Mouse (Mus musculus) lung, postnatal 0 days (tissue): Measurements from ENCODE around the gene Nedd8. TPM values are rescaled to one million over a fixed set of nuclear protein-coding genes. Genes with fewer than 3 reads are reported as not detected.
A peak's percentile ranks its signal among the peaks of the same experiment; 100 is the strongest.

Source experiments
- ATAC-seq: fragments of 200-750 bp; cut with Nextera tagmentation; 2 replicates; pipeline ENCODE4 v1.8.0; 2017; ENCODE audit warnings: moderate library complexity
- DNase-seq: peaks from one replicate; pipeline ENCODE4 v3.0.0-alpha.2; 2016; ENCODE audit warnings: low spot score
- H3K27ac ChIP-seq: fragments of 300-500 bp; sonication (generic); 2 replicates; pipeline ENCODE4 v1.5.1; 2014; ENCODE audit warnings: antibody characterized with exemption, mild to moderate bottlenecking, low read length, mixed read lengths
- H3K27me3 ChIP-seq: fragments of 300-500 bp; sonication (generic); replicated peaks from 2 replicates; pipeline ENCODE4 v1.6.1; 2014; ENCODE audit warnings: low read length, mixed read lengths; ENCODE audit not compliant: insufficient read depth
- H3K36me3 ChIP-seq: fragments of 300-500 bp; sonication (generic); 2 replicates; pipeline ENCODE4 v1.6.1; 2014; ENCODE audit warnings: low read length, mixed read lengths; ENCODE audit not compliant: insufficient read depth
- H3K4me1 ChIP-seq: fragments of 300-500 bp; sonication (generic); 2 replicates; pipeline ENCODE4 v1.6.1; 2014; ENCODE audit warnings: antibody characterized with exemption, low read depth, low read length, mixed read lengths; ENCODE audit not compliant: insufficient read depth
- H3K4me2 ChIP-seq: fragments of 300-500 bp; sonication (generic); replicated peaks from 2 replicates; pipeline ENCODE4 v1.6.1; 2014; ENCODE audit warnings: low read depth, mild to moderate bottlenecking, low read length, moderate library complexity, mixed read lengths
- H3K4me3 ChIP-seq: fragments of 300-500 bp; sonication (generic); 2 replicates; pipeline ENCODE4 v1.5.1; 2014; ENCODE audit warnings: low read depth, low read length
- H3K9ac ChIP-seq: fragments of 300-500 bp; sonication (generic); replicated peaks from 2 replicates; pipeline ENCODE4 v1.6.1; 2014; ENCODE audit warnings: low read depth, mild to moderate bottlenecking
- H3K9me3 ChIP-seq: fragments of 300-500 bp; sonication (generic); 2 replicates; pipeline ENCODE4 v1.6.1; 2016; ENCODE audit warnings: low read length, mixed read lengths
- CTCF ChIP-seq: IDR thresholded peaks from 2 replicates; pipeline ENCODE4 v1.5.1; 2016; ENCODE audit warnings: antibody characterized with exemption, mild to moderate bottlenecking
- EP300 ChIP-seq: IDR thresholded peaks from 2 replicates; pipeline ENCODE4 v1.6.1; 2016; ENCODE audit warnings: antibody characterized with exemption, mild to moderate bottlenecking, control low read depth
- WGBS: fragments of 180-500 bp; shearing (Covaris S2); extraction: QIAGEN DNeasy Blood & Tissue Kit; methylation state at CpG from one replicate; pipeline ENCODE4 v1.1.7; 2014; 5-methylcytosine and 5-hydroxymethylcytosine counted together
- polyA plus RNA-seq: library from polyadenylated mRNA; unstranded; fragments of >200 nt; fragmentation: Nextera tagmentation; extraction: Ambion mirVana; gene quantifications from 2 replicates; pipeline ENCODE4 v1.2.1, GENCODE M21; 2015

Gene Nedd8
- polyA plus RNA-seq, 1 experiment from 2014 or later = 396 TPM

GRCm38 (mm10) chr14:55714893-55715292 is 43.0 kb upstream of the Nedd8 start:
- no peaks in the 10 kb centered on the region for H3K27me3 ChIP-seq
- peak; percentile 70 for ATAC-seq
- 0 out of 2 replicates have a peak, but pooled peaks cover 17% of the 10 kb centered on the region for H3K36me3 ChIP-seq
- no peaks in the 10 kb centered on the region for H3K9me3 ChIP-seq
- DNase-seq = peak; percentile 91
- TF ChIP-seq CTCF (no peak), EP300 (peak; percentile 24; the same call in 1 of the 2 replicates)
- no peak overlapping the region for H3K9ac ChIP-seq
- peaks cover 16% of the 10 kb centered on the region; the same call in 1 of the 2 replicates for H3K4me1 ChIP-seq
- no peak overlapping the region for H3K4me3 ChIP-seq
- H3K27ac ChIP-seq = peak overlapping the region; percentile 59
- 27% methylated on average over 6 of the region's 6 CpGs for WGBS
- H3K4me2 ChIP-seq = no peak overlapping the region

GRCm38 (mm10) chr14:55713729-55714122 is 41.8 kb upstream of the Nedd8 start, which contains the start of gene Tgm1:
Gene Tgm1 (minus strand): TSS chr14:55713926.
- Histone ChIP-seq H3K4me1 (peaks cover 16% of the 10 kb centered on the region; the same call in 1 of the 2 replicates), H3K36me3 (0 out of 2 replicates have a peak, but pooled peaks cover 12% of the 10 kb centered on the region), H3K27ac (peak within 1 kb of the TSS; percentile 66), H3K4me3 (peak within 1 kb of the TSS; percentile 38), H3K4me2 (peak within 1 kb of the TSS; percentile 60), H3K27me3 (no peaks in the 10 kb centered on the region), H3K9me3 (no peaks in the 10 kb centered on the region), H3K9ac (peak within 1 kb of the TSS; percentile 39)
- no peak for DNase-seq
- 9% methylated on average over 4 of the region's 4 CpGs for WGBS
- TF ChIP-seq EP300 (no peak), CTCF (no peak)
- peak; percentile 36 for ATAC-seq

- no peaks in the 10 kb centered on the region for H3K9me3 ChIP-seq
- H3K36me3 ChIP-seq = 0 out of 2 replicates have a peak, but pooled peaks cover 6% of the 10 kb centered on the region
- H3K4me3 ChIP-seq = peak overlapping the region; percentile 38
- DNase-seq = peak; percentile 86
- H3K4me1 ChIP-seq = peaks cover 16% of the 10 kb centered on the region; the same call in 1 of the 2 replicates
- peak overlapping the region; percentile 66 for H3K27ac ChIP-seq
- no peak for TF ChIP-seq CTCF
- peak; percentile 28 for TF ChIP-seq EP300
- peak; percentile 79 for ATAC-seq
- H3K9ac ChIP-seq = peak overlapping the region; percentile 39
- no peaks in the 10 kb centered on the region for H3K27me3 ChIP-seq
- 12% methylated on average over 24 of the region's 25 CpGs for WGBS
- H3K4me2 ChIP-seq = peak overlapping the region; percentile 60
Measured at GRCm38 (mm10) chr14:55713007-55713728, 41.2 kb upstream of the Nedd8 start.

- ATAC-seq = no peak
- H3K9me3 ChIP-seq = no peaks in the 10 kb centered on the region
- no peaks in the 10 kb centered on the region for H3K27me3 ChIP-seq
- TF ChIP-seq CTCF (peak; percentile 35), EP300 (no peak)
- WGBS = 68% methylated on average over 7 of the region's 7 CpGs
- no peak for DNase-seq
- no peak overlapping the region for H3K27ac ChIP-seq
- 0 out of 2 replicates have a peak, but pooled peaks cover 2% of the 10 kb centered on the region for H3K36me3 ChIP-seq
- no peak overlapping the region for H3K9ac ChIP-seq
- peak overlapping the region; percentile 60 for H3K4me2 ChIP-seq
- H3K4me3 ChIP-seq = no peak overlapping the region
- peaks cover 16% of the 10 kb centered on the region; the same call in 1 of the 2 replicates for H3K4me1 ChIP-seq
Measured at GRCm38 (mm10) chr14:55711786-55712185, 39.9 kb upstream of the Nedd8 start.

- Histone ChIP-seq H3K27me3 (no peaks in the 10 kb centered on the region), H3K9ac (no peak overlapping the region), H3K4me3 (no peak overlapping the region), H3K4me2 (no peak overlapping the region), H3K27ac (no peak overlapping the region), H3K9me3 (no peaks in the 10 kb centered on the region), H3K36me3 (no peaks in the 10 kb centered on the region), H3K4me1 (peaks cover 10% of the 10 kb centered on the region; the same call in 1 of the 2 replicates)
- 70% methylated on average over 4 of the region's 4 CpGs for WGBS
- ATAC-seq (no peak), DNase-seq (no peak)
- TF ChIP-seq CTCF = no peak
- TF ChIP-seq EP300 = no peak
Measured at GRCm38 (mm10) chr14:55709509-55709908, 37.6 kb upstream of the Nedd8 start.

GRCm38 (mm10) chr14:55707397-55707796 is 35.5 kb upstream of the Nedd8 start:
- H3K27me3 ChIP-seq = no peaks in the 10 kb centered on the region
- no peak overlapping the region for H3K4me3 ChIP-seq
- H3K27ac ChIP-seq = no peak overlapping the region
- peaks cover under 1% of the 10 kb centered on the region; the same call in 1 of the 2 replicates for H3K4me1 ChIP-seq
- H3K4me2 ChIP-seq = no peak overlapping the region
- H3K9ac ChIP-seq = no peak overlapping the region
- 72% methylated on average over 5 of the region's 5 CpGs for WGBS
- TF ChIP-seq CTCF (no peak), EP300 (no peak)
- no peak for ATAC-seq
- DNase-seq = no peak
- H3K36me3 ChIP-seq = no peaks in the 10 kb centered on the region
- H3K9me3 ChIP-seq = no peaks in the 10 kb centered on the region
